Mouse (Mus musculus) natural killer cell, adult 2 months (primary cell): ENCODE measurements around the gene Gm13723.

Experiments used
- DNase-seq, 2 experiments: peaks; one replicate each; pipeline ENCODE4 v3.0.0; 2022; ENCODE audit warnings: low spot score in 2 of 2

Gm13723 gene

DNA sequence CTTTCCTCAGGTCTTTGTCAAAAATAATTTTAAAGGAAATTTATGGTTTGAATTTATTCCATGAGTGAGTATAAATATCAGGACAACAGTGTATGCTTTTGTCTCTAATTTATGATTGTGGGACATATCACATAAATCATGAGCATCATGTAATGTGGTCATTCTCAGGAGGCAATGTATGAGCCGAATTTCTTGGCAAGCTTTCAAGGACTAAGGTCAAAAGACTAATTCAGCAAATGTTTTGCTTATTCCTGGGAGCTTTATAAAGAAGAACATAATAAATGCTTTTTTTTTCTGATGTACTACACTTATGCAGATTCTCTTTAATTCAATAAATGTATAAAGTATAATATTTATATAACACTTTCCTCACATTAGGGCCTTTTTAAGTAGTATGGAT, at the start of gene Gm13723:
Gm13723 (minus strand) TSS at position 101 of the 400 bp plus-strand sequence.
- no peak for DNase-seq

DNA sequence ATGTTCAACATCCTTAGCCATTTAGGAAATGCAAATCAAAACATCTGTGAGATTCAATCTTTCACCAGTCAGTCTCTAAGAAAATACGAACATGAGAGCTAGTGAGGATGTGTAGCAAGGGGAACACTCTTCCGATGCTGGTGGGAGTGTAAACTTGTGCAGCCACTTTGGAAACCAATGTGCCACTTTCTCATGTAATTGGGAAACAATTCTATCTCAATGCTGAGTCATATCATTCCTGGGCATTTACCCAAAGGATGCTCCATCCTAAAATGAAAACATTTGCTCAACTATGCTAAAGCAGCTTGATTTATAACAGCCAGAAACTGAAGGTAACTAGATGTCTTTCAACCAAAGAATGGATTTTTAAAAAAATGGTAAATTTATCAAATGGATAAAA, 31.0 kb upstream of the Gm13723 start:
- DNase-seq: no peak

DNA sequence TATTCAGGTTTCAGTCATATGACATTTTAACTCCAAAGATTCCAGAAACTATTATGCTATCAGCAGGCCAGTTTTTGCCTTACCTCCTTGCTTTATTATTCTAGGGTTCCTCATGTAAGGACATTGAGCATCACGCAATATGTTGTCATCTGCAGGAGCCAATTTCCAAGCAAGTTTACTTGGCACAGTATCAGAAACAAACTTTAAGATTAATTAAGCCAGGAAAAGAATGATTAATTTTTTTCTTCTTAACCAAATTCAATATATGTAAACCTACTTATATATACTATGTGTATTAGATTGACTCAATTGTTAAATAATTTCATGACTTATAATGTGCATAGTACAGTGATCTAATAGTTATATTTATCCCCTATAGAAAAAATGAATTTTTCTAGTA, 17.5 kb upstream of the Gm13723 start, which contains the start of gene Olfr1097:
Olfr1097 (minus strand) TSS at position 101 of the 400 bp plus-strand sequence.
- no peak for DNase-seq

DNA sequence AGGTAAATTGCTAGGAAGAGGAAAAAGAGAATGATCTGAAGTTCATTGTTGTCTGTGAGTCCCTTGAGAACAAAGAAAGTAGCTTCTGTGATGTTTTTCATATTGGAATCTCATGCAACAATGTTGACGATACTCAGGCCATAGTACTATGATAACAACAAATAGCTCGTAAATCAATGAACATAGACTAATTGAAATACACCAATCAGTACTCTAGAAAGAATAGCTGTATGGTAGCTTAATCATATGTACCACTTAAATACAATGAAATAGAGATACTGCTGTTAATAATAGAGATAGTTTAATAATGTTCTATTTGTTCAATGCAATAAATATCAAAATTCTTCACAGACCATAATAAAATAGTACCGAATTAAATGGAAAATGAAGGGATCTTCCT, 23.0 kb downstream of the Gm13723 start, which contains the start of gene Olfr1095:
Olfr1095 (minus strand) TSS at position 101 of the 400 bp plus-strand sequence.
- no peak for DNase-seq

DNA sequence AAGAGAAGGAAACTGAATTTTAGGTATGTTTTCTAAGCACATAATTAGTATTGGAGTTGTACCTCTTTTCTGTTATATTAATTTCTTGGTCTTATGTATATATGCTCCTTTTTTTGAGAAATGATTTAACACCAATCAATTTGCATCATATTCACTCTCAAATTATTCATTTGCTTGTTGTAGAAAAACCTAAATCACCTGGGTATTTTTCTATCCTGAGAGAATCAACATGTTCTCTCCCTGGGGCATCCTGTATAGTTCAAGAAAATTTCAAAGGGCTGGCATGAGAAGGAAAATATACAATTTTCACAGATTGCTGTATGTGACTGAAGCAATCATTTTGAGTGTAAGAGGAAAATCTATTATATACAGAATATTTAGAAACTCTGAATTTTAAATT, 50.2 kb downstream of the Gm13723 start, which contains the start of gene Olfr1094:
Olfr1094 (plus strand) TSS at position 301 of the 400 bp plus-strand sequence.
- DNase-seq: no peak
